Mouse (Mus musculus) thymus, adult 18-20 months (tissue): Measurements from ENCODE around the gene Mmp11.
"Not testable (repeated sequence)": the region's sequence is repeated elsewhere in the genome, so short reads cannot be mapped to it uniquely, and the experiment has no call there.

Source experiments
- DNase-seq, 2 experiments: peaks; one replicate each; pipeline ENCODE4 v3.0.0; 2022; ENCODE audit warnings: mixed read lengths in 2 of 2

Mmp11 gene

GRCm38 (mm10) chr10:75896208-75896607 lies 40.1 kb downstream of the Mmp11 start:
- DNase-seq, result no peak

GRCm38 (mm10) chr10:75895730-75896129 lies 40.6 kb downstream of the Mmp11 start:
- DNase-seq, result no peak

DNA sequence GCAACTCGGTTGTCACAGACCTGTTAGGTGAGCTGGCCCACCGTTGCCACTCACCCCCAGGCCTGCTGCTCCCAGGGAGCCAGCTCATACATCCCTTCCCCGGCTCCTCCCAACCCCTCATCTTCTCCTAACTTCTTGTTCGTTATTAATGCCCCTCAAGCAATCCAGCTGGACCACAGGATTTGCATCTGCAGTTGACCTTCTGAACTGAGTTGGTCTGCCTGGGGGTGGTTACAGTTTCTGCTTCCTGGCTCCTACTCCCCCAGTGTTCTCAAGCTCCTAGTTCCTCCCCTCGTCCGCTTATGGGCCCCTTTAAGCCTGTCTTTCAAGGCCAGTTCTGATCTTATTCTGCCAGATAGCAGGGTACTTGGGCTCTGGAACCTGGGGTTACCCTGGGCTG lies 41.7 kb downstream of the Mmp11 start:
- DNase-seq, result no peak

GRCm38 (mm10) chr10:75893089-75893750 lies 43.1 kb downstream of the Mmp11 start, which contains the start of gene Derl3:
TSS of gene Derl3 (plus strand) at chr10:75893413.
- DNase-seq, result peak; percentile 92 to 96

- DNase-seq, result no peak
These were observed 46.7 kb downstream of the Mmp11 start for GRCm38 (mm10) chr10:75889406-75890153.

DNA sequence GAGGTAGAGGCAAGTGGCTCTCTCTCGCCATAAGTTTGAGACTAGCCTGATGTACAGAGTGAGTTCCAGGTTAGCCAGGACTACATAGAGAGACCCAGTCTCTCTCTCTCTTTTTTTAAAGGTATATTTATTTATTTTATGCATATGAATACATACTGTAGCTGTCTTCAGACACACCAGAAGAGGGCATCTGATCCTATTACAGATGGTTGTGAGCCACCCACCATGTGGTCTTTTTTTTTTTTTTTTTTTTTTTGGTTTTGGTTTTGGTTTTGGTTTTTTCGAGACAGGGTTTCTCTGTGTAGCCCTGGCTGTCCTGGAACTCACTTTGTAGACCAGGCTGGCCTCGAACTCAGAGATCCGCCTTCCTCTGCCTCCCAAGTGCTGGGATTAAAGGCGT lies 48.8 kb downstream of the Mmp11 start:
- not testable (repeated sequence) for DNase-seq

DNA sequence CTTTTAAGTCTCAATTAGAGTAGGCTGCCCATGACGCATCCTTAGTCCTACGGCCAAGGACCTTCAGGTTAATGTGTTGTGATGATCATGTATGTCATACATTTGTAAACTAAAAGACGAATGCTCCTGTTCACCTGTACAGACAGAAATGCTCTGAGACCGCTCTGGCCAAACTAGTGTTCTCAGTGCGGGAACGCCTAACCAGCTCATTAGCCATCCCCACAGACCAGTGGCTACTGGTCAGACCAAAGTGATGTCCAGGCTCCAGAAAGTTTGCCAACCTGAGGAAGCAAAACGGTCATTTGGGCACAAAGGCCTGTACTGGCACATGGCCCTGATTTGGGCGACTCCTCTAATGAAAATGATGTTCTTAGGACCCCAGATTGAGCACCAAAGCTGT lies 51.6 kb downstream of the Mmp11 start:
- no peak for DNase-seq

DNA sequence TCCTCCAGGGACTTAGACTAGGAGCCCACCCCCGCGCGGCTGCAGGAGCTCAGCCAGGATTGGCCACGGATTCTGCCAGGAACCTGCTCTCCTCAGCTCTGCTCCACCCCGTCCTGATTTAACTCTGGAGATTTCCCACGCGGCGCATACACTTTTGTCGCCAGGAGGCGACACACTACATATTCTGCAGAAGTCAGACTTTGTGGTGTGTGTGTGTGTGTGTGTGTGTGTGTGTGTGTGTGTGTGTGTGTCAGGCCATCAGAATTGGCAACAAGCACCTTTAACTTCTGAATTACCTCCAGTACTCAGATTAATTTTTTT lies 53.1 kb downstream of the Mmp11 start:
- DNase-seq, result peak; percentile 36 to 42

DNA sequence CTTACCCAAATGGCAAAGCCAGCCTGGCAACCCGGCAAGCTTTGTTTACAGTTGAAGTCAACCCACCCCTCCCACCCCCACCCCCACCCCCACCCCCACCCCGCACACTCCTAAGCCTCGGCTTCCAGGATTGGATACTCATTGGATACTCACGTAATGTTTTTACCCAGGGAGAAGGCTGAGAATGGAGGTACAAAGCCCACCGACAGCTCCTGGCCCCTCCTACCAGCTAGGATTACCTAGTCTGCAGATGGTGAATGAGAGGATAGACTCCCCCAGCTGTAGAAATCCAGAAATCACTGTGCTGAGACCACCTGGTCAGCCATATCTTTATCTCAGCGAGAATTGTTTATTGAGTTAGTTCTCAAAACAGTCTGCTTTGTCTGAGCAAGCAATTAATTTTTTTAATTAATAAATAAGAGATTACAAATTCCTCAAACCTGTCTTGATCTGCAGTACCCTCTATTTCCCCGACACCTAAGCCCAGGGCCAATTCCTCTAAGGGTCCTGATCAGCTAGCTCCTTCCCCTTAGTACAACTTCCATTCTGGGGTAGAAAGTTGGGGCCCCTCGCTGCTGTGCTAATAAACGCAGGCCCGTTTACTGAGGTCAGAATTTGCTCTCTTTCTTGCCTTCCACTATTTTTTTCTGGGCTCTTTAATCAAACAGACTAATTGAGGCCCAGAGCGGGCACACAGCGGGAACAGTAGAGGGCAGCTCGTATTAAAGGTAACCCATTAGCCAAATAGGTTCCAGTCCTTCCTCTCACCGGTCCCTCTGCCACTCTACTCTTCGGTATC lies 53.7 kb downstream of the Mmp11 start:
- DNase-seq, result no peak

DNA sequence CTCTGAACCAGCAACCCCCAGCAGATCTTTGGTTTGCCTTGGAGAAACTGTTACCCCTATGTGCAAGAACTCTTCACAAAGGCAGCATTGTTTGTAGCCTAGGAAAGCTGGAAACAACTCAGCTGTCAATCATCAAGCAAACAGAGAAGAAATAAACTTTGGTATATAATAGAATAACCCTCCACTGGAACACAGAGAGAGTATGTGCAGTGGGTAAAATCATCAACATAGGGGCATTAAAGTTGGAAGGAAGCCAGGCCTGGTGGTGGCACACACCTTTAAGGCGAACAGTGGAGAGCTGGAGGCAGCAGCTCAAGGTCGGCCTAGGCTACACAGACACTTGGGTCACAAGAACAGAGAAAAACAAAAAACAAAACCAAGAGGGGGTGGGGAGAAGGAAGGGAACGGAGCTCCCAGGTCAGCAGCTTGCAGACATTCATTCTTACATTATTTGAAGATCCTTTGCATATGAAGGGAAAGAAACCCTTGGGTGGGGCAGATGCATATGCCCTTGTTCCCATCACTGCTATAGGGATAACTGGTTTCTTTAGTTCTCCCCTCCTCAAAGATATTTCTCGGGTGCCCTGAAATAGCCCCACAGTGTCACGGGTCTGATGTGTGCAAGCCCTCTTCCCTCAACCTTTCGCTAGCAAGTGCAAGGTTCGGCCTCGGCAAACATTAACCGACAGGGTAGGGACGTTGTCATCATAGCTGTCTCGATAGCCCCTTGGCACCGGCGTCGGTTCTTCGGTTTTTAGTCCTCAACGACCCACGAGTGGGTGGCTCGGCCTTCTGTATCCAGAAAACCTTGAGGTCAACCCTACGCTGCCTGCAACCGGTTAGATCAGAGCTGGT lies 54.5 kb downstream of the Mmp11 start:
- no peak for DNase-seq

GRCm38 (mm10) chr10:75880771-75881577 lies 55.3 kb downstream of the Mmp11 start:
- no peak for DNase-seq

DNA sequence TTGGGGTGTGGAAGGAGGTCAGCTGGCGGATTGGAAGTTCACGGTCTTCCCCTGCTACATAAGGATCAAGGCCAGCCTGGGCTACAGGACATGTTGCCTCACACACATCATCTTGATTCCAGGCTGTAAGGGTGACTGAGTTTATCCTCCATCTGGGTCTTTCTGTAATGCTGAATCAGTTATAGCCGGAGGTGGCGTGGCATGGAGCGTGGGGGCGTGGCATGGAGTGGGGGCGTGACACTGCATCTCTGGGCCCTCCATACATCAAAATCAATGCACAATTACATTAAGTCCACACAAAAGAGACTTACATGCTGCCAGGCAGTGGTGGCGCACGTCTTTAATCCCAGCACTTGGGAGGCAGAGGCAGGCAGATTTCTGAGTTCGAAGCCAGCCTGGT lies 55.9 kb downstream of the Mmp11 start:
- DNase-seq, result no peak

DNA sequence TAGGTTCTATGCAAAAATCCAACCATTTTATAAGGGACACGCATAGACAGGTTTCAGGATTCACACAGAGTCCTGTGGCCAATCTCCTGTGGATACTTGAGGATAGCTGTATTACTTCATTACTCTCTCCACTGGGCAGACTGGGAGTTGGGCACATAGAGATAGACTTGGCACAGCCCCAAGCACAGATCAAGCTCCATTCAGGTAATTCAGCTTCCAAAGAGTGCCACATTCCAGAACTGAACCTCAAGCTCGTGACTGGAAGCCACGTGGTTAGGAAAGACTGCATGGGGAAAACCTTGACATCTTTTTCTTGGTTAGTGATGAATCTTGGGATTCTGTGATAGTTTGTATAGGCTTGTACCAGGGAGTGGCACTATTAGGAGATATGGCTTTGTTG lies 57.5 kb downstream of the Mmp11 start:
- no peak for DNase-seq

- DNase-seq, result no peak
These were observed 62.6 kb downstream of the Mmp11 start for GRCm38 (mm10) chr10:75873543-75874170.
